Mouse (Mus musculus): Measurements from ENCODE around the gene Fetub.

GRCm38 (mm10) chr16:22914276-22914675 lies 3.9 kb upstream of the Fetub start:
- TF ChIP-seq CTCF (IDR thresholded peaks at IDR 0.05; ENCODE audit: insufficient read depth, low read depth, low read length), result no peak
- TF ChIP-seq POLR2A (IDR thresholded peaks at IDR 0.05; ENCODE audit: insufficient read depth, low read depth, low read length), result no peak
